Mouse (Mus musculus) small intestine, adult 2 months (tissue): Measurements from ENCODE around the gene Tep1.

ENCODE experiments used
- CTCF ChIP-seq: fragments of 200-500 bp; IDR thresholded peaks from 2 replicates; pipeline ENCODE4 v1.5.1; 2012; ENCODE audit warnings: low read depth, mild to moderate bottlenecking, control low read depth, inconsistent platforms, low read length, moderate library complexity, mixed read lengths; ENCODE audit not compliant: insufficient replicate concordance, insufficient read length; ENCODE audit errors: extremely low read depth
- POLR2A ChIP-seq: fragments of 200-500 bp; IDR thresholded peaks from 2 replicates; pipeline ENCODE4 v1.6.1; 2012; ENCODE audit warnings: low read depth, mild to moderate bottlenecking, control low read depth, inconsistent platforms, low read length, moderate library complexity

DNA sequence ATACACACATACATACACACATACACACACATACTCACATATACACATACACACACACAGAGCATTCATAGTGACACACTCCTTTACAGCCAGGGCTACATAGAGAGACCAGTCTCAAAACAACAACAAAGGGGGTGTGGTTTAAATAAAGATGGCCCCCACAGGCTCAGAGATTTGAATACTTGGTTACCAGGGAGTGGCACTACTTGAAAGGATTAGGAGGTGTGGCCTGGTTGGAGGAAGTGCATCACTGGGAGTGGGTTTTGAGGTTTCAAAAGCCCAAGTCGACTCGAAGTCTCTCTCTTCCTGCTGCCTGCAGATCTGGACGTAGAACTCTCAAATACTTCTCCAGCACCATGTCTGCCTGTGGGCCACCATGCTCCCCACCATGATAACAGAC is 88.2 kb downstream of the Tep1 start:
- TF ChIP-seq CTCF, result no peak
- no peak for TF ChIP-seq POLR2A
